Mouse (Mus musculus): ENCODE data around the gene Anxa9.
A peak's percentile ranks its signal among the peaks of the same experiment; 100 is the strongest.
"Not testable (repeated sequence)": the region's sequence is repeated elsewhere in the genome, so short reads cannot be mapped to it uniquely, and the experiment has no call there.

Anxa9 gene

GRCm38 (mm10) chr3:95307100-95307499 is at the start of gene Anxa9:
TSS of gene Anxa9 (minus strand) at chr3:95307176.
- peak; percentile 45 for DNase-seq (ENCODE audit: low spot score)

GRCm38 (mm10) chr3:95355911-95356544 is 49.1 kb upstream of the Anxa9 start:
- not testable (repeated sequence) for DNase-seq (ENCODE audit: low spot score)

GRCm38 (mm10) chr3:95349491-95349890 is 42.5 kb upstream of the Anxa9 start:
- DNase-seq (ENCODE audit: low spot score), result no peak

GRCm38 (mm10) chr3:95348343-95348742 is 41.4 kb upstream of the Anxa9 start:
- not testable (repeated sequence) for DNase-seq (ENCODE audit: low spot score)

- DNase-seq (ENCODE audit: low spot score), result no peak
These were observed 39.5 kb upstream of the Anxa9 start for GRCm38 (mm10) chr3:95346454-95346853.

GRCm38 (mm10) chr3:95343356-95344000 is 36.5 kb upstream of the Anxa9 start:
- DNase-seq (ENCODE audit: low spot score), result not testable (repeated sequence)

- no peak for DNase-seq (ENCODE audit: low spot score)
These were observed 31.3 kb upstream of the Anxa9 start for GRCm38 (mm10) chr3:95338251-95338650.

- DNase-seq (ENCODE audit: low spot score), result no peak
These were observed 30.4 kb upstream of the Anxa9 start for GRCm38 (mm10) chr3:95337345-95337744.

- DNase-seq (ENCODE audit: low spot score), result no peak
These were observed 24.6 kb upstream of the Anxa9 start for GRCm38 (mm10) chr3:95331528-95331927.

- DNase-seq (ENCODE audit: low spot score), result no peak
These were observed 21.9 kb upstream of the Anxa9 start for GRCm38 (mm10) chr3:95328803-95329404.

- no peak for DNase-seq (ENCODE audit: low spot score)
These were observed 17.6 kb upstream of the Anxa9 start for GRCm38 (mm10) chr3:95324454-95325144.

GRCm38 (mm10) chr3:95323429-95323828 is 16.5 kb upstream of the Anxa9 start:
- DNase-seq (ENCODE audit: low spot score), result no peak

GRCm38 (mm10) chr3:95319701-95320625 is 13.0 kb upstream of the Anxa9 start:
- DNase-seq (ENCODE audit: low spot score), result no peak

GRCm38 (mm10) chr3:95319110-95319509 is 12.1 kb upstream of the Anxa9 start:
- DNase-seq (ENCODE audit: low spot score), result no peak

- peak; percentile 44 for DNase-seq (ENCODE audit: low spot score)
These were observed 11.6 kb upstream of the Anxa9 start for GRCm38 (mm10) chr3:95318548-95318947.

GRCm38 (mm10) chr3:95317414-95318080 is 10.6 kb upstream of the Anxa9 start:
- no peak for DNase-seq (ENCODE audit: low spot score)

GRCm38 (mm10) chr3:95315844-95316550 is 9.0 kb upstream of the Anxa9 start:
- DNase-seq (ENCODE audit: low spot score), result no peak

- DNase-seq (ENCODE audit: low spot score), result peak; percentile 88
These were observed 8.3 kb upstream of the Anxa9 start for GRCm38 (mm10) chr3:95315094-95315843.

- DNase-seq (ENCODE audit: low spot score), result no peak
These were observed 7.6 kb upstream of the Anxa9 start, which contains the start of gene Cers2 for GRCm38 (mm10) chr3:95314486-95315093. TSS of gene Cers2 (plus strand) at chr3:95314791.
